Mouse (Mus musculus) ES-E14 (cell line): ENCODE data around the gene Tex19.1. TPM values are rescaled to one million over a fixed set of nuclear protein-coding genes. Genes with fewer than 3 reads are reported as not detected.

Experiments
- DNase-seq: peaks from one replicate; pipeline ENCODE4 v3.0.0-alpha.2; 2013; ENCODE audit warnings: low read depth, low spot score
- H3K27ac ChIP-seq: 2 replicates; pipeline ENCODE4 v1.5.1; 2012; ENCODE audit warnings: low read depth, mild to moderate bottlenecking, low read length, moderate library complexity, mixed read lengths; ENCODE audit not compliant: poor library complexity, insufficient read depth, severe bottlenecking
- H3K36me3 ChIP-seq: 2 replicates; pipeline ENCODE4 v1.6.1; 2012; ENCODE audit warnings: mild to moderate bottlenecking, low read length, moderate library complexity, mixed read lengths; ENCODE audit not compliant: control insufficient read depth, poor library complexity, insufficient read depth, severe bottlenecking
- H3K4me1 ChIP-seq, 2 experiments: fragments of 150-350 bp in 1 of 2; sonication (generic) in 1 of 2; 2 replicates each; pipeline ENCODE4 v1.6.1; 2012; ENCODE audit warnings: low read length in 2 of 2, mild to moderate bottlenecking in 1 of 2, mixed read lengths in 1 of 2; ENCODE audit not compliant: control insufficient read depth in 2 of 2, insufficient read depth in 2 of 2, poor library complexity in 1 of 2
- H3K4me3 ChIP-seq, 2 experiments: fragments of 150-350 bp in 1 of 2; sonication (generic) in 1 of 2; 2 replicates each; pipeline ENCODE4 v1.5.1; 2012; ENCODE audit warnings: low read length in 2 of 2, low read depth in 1 of 2, mild to moderate bottlenecking in 1 of 2, mixed read lengths in 1 of 2; ENCODE audit not compliant: insufficient read depth in 1 of 2, poor library complexity in 1 of 2, severe bottlenecking in 1 of 2
- H3K9ac ChIP-seq: 2 replicates; pipeline ENCODE4 v1.6.1; 2012; ENCODE audit warnings: low read depth, mild to moderate bottlenecking, low read length, mixed read lengths; ENCODE audit not compliant: poor library complexity, insufficient read depth, severe bottlenecking
- H3K9me3 ChIP-seq: fragments of 150-350 bp; sonication (generic); 2 replicates; pipeline ENCODE4 v1.6.1; 2012; ENCODE audit warnings: low read depth, mild to moderate bottlenecking, low read length; ENCODE audit not compliant: control insufficient read depth, insufficient read depth
- CHD2 ChIP-seq: IDR thresholded peaks from 2 replicates; pipeline ENCODE4 v1.6.1; 2014; ENCODE audit warnings: mild to moderate bottlenecking, low read depth, low read length, inconsistent platforms
- HCFC1 ChIP-seq: IDR thresholded peaks from 2 replicates; pipeline ENCODE4 v1.6.1; 2012; ENCODE audit warnings: low read length, inconsistent platforms, borderline replicate concordance; ENCODE audit not compliant: insufficient read depth
- MAFK ChIP-seq: IDR thresholded peaks from 2 replicates; pipeline ENCODE4 v1.6.1; 2014; ENCODE audit warnings: mild to moderate bottlenecking, low read depth, low read length, inconsistent platforms; ENCODE audit not compliant: insufficient read depth
- ZC3H11A ChIP-seq: IDR thresholded peaks from 2 replicates; pipeline ENCODE4 v1.6.1; 2012; ENCODE audit warnings: low read depth, mild to moderate bottlenecking, inconsistent platforms, low read length, borderline replicate concordance
- ZNF384 ChIP-seq: IDR thresholded peaks from 2 replicates; pipeline ENCODE4 v1.6.1; 2012; ENCODE audit warnings: low read depth, low read length, inconsistent platforms
- in situ Hi-C, 2 experiments: fragments of 600-800 bp; cut with MboI; formaldehyde crosslinking; loops; one replicate each; pipeline ENCODE4 v1.15.1; 2025; ENCODE audit warnings: low sequenced_read_pairs in 2 of 2, inconsistent platforms in 1 of 2; ENCODE audit not compliant: unreplicated experiment in 2 of 2
- total RNA-seq: library from RNA; depleted of rRNA; stranded (reverse); fragments of 300-350 nt; gene quantifications from 2 replicates; pipeline ENCODE4 v1.2.3, GENCODE M21; 2012; rRNA removed

The Tex19.1 gene
- total RNA-seq, 1 experiment: 193 TPM

- H3K4me1 ChIP-seq: peaks cover 0 to 5% of the 10 kb centered on the region in 2 experiments; a peak in 1 of 4 replicates
- DNase-seq: peak; percentile 64
- H3K36me3 ChIP-seq: no peaks in the 10 kb centered on the region
These were observed 30.6 kb downstream of the Tex19.1 start for GRCm38 (mm10) chr11:121176285-121177270.

DNA sequence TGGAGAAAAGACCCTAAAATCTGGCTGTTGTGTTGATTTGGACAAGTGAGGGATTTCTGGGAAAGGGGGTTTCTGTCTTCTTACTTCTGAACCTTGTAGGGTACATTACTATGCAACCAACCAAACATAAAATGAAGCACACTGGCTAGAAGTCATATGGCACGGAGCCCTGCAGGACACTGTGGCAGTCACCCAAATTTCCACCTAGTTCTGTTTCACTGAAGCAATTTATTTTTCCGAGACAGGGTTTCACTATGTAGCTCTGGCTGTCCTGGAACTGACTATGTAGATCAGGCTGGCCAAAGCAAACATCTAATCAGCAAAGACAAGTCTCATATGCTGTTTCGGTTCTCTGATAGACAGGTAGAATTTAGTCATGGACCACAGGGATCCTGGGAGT lies 43.7 kb downstream of the Tex19.1 start:
- H3K4me1 ChIP-seq: no peaks in the 10 kb centered on the region
- H3K4me3 ChIP-seq: no peak overlapping the region
- H3K9ac ChIP-seq: no peak overlapping the region
- no peaks in the 10 kb centered on the region for H3K36me3 ChIP-seq
- no peak overlapping the region for H3K27ac ChIP-seq
- no peak for DNase-seq
- H3K9me3 ChIP-seq: no peaks in the 10 kb centered on the region
- TF ChIP-seq ZC3H11A (no peak), ZNF384 (no peak), HCFC1 (no peak), CHD2 (no peak)
- in situ Hi-C loops: no loop called here

More at GRCm38 (mm10) chr11:121176285-121177270, 30.6 kb downstream of the Tex19.1 start:
- no peak overlapping the region for H3K9ac ChIP-seq
- TF ChIP-seq HCFC1 (no peak), CHD2 (no peak), ZNF384 (no peak)
- H3K9me3 ChIP-seq: no peaks in the 10 kb centered on the region
- in situ Hi-C loops: no loop called here
- H3K27ac ChIP-seq: no peak overlapping the region
- no peak overlapping the region for H3K4me3 ChIP-seq

DNA sequence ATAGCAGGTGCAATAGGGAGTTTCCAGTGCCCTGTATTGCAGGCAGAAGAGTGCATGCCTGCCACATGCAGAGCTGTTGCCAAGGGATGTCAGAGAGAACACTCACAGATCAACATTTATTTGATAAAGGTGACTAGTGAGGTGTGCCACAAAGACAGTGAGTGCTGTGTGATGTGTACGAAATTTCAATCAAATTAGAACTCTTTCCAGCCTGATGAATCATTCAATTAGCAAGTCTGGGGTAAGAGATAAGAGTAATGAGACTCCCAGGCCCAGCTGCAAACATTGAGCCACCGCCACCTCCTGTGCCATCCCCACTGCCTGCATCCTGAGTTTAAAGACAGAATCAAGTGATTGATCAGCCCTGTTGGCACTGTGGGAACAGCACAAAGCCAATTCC lies 46.8 kb downstream of the Tex19.1 start:
- Histone ChIP-seq H3K27ac (no peak overlapping the region), H3K9me3 (no peaks in the 10 kb centered on the region), H3K9ac (no peak overlapping the region), H3K4me3 (no peak overlapping the region), H3K4me1 (no peaks in the 10 kb centered on the region), H3K36me3 (no peaks in the 10 kb centered on the region)
- TF ChIP-seq MAFK: no peak
- no peak for TF ChIP-seq CHD2
- no peak for TF ChIP-seq ZNF384
- TF ChIP-seq HCFC1: no peak
- TF ChIP-seq ZC3H11A: no peak
- in situ Hi-C loops: no loop called here
- DNase-seq: no peak

DNA sequence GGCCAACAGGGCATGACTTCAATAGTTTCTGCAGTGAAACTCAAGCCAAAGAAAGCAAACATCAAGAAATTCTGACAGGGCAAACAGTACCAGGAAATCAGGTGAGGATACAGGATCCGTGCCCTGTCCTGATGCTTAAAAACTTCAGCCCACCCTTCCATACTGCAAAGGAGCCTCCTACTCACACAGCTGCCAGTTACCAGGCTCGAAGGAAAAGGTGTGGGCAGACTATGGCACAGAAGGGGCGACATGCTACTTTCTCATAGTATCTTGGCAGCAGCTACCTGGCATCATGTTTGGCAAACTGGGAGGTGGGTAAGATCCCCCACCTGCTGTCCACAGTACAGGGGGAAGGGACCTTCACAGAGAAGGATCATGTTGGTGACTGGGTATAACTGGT lies 47.5 kb downstream of the Tex19.1 start:
- no peaks in the 10 kb centered on the region for H3K4me1 ChIP-seq
- no peak overlapping the region for H3K4me3 ChIP-seq
- H3K27ac ChIP-seq: no peak overlapping the region
- TF ChIP-seq HCFC1 (no peak), CHD2 (no peak), MAFK (no peak), ZNF384 (no peak)
- no peak for DNase-seq
- H3K9me3 ChIP-seq: no peaks in the 10 kb centered on the region
- H3K36me3 ChIP-seq: no peaks in the 10 kb centered on the region
- in situ Hi-C loops: no loop called here
- H3K9ac ChIP-seq: no peak overlapping the region

Other genes with a start within 250 kb of the Tex19.1 start
- 1.8 and 3.0 TPM in 2 replicates for gene Ccdc57, start 213.3 kb upstream of the Tex19.1 start, total RNA-seq
- gene Slc16a3, start 197.7 kb upstream of the Tex19.1 start, total RNA-seq: 261 and 568 TPM in 2 replicates
- 50.8 and 60.7 TPM in 2 replicates for gene Csnk1d, start 154.8 kb upstream of the Tex19.1 start, total RNA-seq
- 0.27 and 0.63 TPM in 2 replicates for gene Cd7, start 106.7 kb upstream of the Tex19.1 start, total RNA-seq
- gene Sectm1b, start 82.6 kb upstream of the Tex19.1 start, total RNA-seq: not detected in 2 replicates
- gene Sectm1a, start 64.9 kb upstream of the Tex19.1 start, total RNA-seq: not detected in 2 replicates
- gene Tex19.2, start 27.5 kb upstream of the Tex19.1 start, total RNA-seq: 2.9 and 6.5 TPM in 2 replicates
- gene Uts2r, start 14.1 kb downstream of the Tex19.1 start, total RNA-seq: 0.26 and 0.80 TPM in 2 replicates
- 13.3 and 15.5 TPM in 2 replicates for gene Hexdc, start 58.3 kb downstream of the Tex19.1 start, total RNA-seq
- 16.3 and 23.2 TPM in 2 replicates for gene Ogfod3, start 58.6 kb downstream of the Tex19.1 start, total RNA-seq
- 20.8 and 29.3 TPM in 2 replicates for gene Cybc1, start 83.2 kb downstream of the Tex19.1 start, total RNA-seq
- 10.9 and 11.7 TPM in 2 replicates for gene Narf, start 91.1 kb downstream of the Tex19.1 start, total RNA-seq
- gene Foxk2, start 113.8 kb downstream of the Tex19.1 start, total RNA-seq: 19.1 and 23.2 TPM in 2 replicates
- gene Wdr45b, start 208.3 kb downstream of the Tex19.1 start, total RNA-seq: 50.5 and 71.8 TPM in 2 replicates
- not detected in 2 replicates for gene Rab40b, start 242.1 kb downstream of the Tex19.1 start, total RNA-seq